Mouse (Mus musculus) C2C12 (cell line): ENCODE results near the gene Mybph.

Experiments
- CTCF ChIP-seq: IDR thresholded peaks from one replicate; pipeline ENCODE4 v1.5.1; 2011; ENCODE audit not compliant: control insufficient read depth, insufficient read depth, insufficient read length
- MYOD1 ChIP-seq: IDR thresholded peaks from one replicate; pipeline ENCODE4 v1.6.1; 2011; ENCODE audit warnings: low read depth; ENCODE audit not compliant: control insufficient read depth, insufficient read length
- MYOG ChIP-seq: IDR thresholded peaks from one replicate; pipeline ENCODE4 v1.6.1; 2011; ENCODE audit not compliant: control insufficient read depth, insufficient read length; ENCODE audit errors: extremely low read depth
- USF1 ChIP-seq: IDR thresholded peaks from one replicate; pipeline ENCODE4 v1.6.1; 2011; ENCODE audit warnings: low read depth, mild to moderate bottlenecking, control low read depth, moderate library complexity

DNA sequence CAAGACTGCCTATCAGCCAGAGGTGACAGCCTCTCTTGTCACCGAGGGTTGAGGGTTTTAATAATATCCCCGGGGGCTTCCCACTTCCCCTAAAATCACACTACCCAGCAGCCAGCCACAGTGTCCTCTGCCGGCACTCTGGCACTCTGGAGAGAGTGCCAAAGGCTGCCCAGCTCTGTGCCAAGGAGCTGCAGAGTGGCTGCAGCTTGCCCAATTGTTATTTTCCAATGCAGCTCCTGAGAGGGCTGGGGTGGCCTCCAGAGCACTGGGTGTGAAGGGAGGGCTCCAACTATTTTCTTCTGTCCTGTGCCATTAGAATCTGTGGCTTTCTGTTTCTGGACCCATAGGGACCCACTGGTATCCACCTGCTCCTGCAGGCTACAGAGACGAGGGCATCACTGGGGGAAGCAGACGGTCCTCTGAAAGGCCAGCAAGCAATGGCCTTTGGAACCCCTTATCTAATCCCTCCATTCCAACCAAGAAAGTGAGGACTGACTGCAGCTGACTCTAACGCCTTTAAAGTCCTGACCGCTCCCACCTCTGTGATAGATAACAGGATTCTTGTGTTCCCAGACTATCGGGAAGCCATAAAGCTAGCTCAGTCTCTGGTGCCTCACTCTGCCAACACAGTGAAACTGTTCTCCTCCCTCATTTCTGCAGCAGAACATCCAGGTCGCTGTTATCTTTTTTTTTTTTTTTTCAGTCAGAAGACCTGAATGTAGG is 12.2 kb downstream of the Mybph start:
- TF ChIP-seq USF1 (no peak), CTCF (no peak), MYOD1 (no peak), MYOG (no peak)
